Mouse (Mus musculus) mouse embryonic stem cell (cell line): Measurements from ENCODE around the gene Dpm1.

ENCODE experiments used
- in situ Hi-C, 2 experiments: fragments of 300-500 bp; cut with MboI; formaldehyde crosslinking; loops; 1 replicate in 1 of 2; 3 replicates in 1 of 2; pipeline ENCODE4 v1.14.3; 2019 to 2020; ENCODE audit warnings: low sequenced_read_pairs in 2 of 2, low pct_unique_long_range_greater_than_20kb in 1 of 2, mixed read lengths in 1 of 2; ENCODE audit not compliant: unreplicated experiment in 1 of 2

The Dpm1 gene

GRCm38 (mm10) chr2:168233286-168233685 is 2.9 kb upstream of the Dpm1 start:
- in situ Hi-C loops, result no loop called here

- in situ Hi-C loops, result no loop called here
Observed at GRCm38 (mm10) chr2:168231471-168231829, 1.1 kb upstream of the Dpm1 start.

- in situ Hi-C loops, result no loop called here
Observed at GRCm38 (mm10) chr2:168230773-168231470, 531 bp upstream of the Dpm1 start.

GRCm38 (mm10) chr2:168229116-168230025 is 1.0 kb downstream of the Dpm1 start:
- in situ Hi-C loops, result no loop called here

GRCm38 (mm10) chr2:168223326-168223725 is 7.1 kb downstream of the Dpm1 start:
- in situ Hi-C loops, result no loop called here

- in situ Hi-C loops, result no loop called here
Observed at GRCm38 (mm10) chr2:168213788-168214397, 16.5 kb downstream of the Dpm1 start.

GRCm38 (mm10) chr2:168207883-168208282 is 22.5 kb downstream of the Dpm1 start:
- in situ Hi-C loops, result loop anchor here in 1 of 2 experiments (5.0 kb wide), 1 partner anchor 81 kb away; no protein-coding TSS in a partner anchor

- in situ Hi-C loops, result loop anchor here in 1 of 2 experiments (5.0 kb wide), 1 partner anchor 80 kb away; no protein-coding TSS in a partner anchor
Observed at GRCm38 (mm10) chr2:168206725-168207644, 23.4 kb downstream of the Dpm1 start, which contains the start of gene Adnp. TSS of gene Adnp (minus strand) at chr2:168207112.

- in situ Hi-C loops, result loop anchor here in 1 of 2 experiments (5.0 kb wide), 1 partner anchor 79 kb away; no protein-coding TSS in a partner anchor
Observed at GRCm38 (mm10) chr2:168205681-168206631, 24.4 kb downstream of the Dpm1 start.

GRCm38 (mm10) chr2:168205265-168205664 is 25.1 kb downstream of the Dpm1 start:
- in situ Hi-C loops, result loop anchor here in 1 of 2 experiments (5.0 kb wide), 1 partner anchor 78 kb away; no protein-coding TSS in a partner anchor

- in situ Hi-C loops, result no loop called here
Observed at GRCm38 (mm10) chr2:168204476-168204999, 25.9 kb downstream of the Dpm1 start.

- in situ Hi-C loops, result no loop called here
Observed at GRCm38 (mm10) chr2:168200014-168200691, 30.2 kb downstream of the Dpm1 start.

- in situ Hi-C loops, result no loop called here
Observed at GRCm38 (mm10) chr2:168199476-168199875, 30.9 kb downstream of the Dpm1 start.

GRCm38 (mm10) chr2:168198421-168198820 is 32.0 kb downstream of the Dpm1 start:
- in situ Hi-C loops, result no loop called here

GRCm38 (mm10) chr2:168195721-168196120 is 34.7 kb downstream of the Dpm1 start:
- in situ Hi-C loops, result no loop called here

GRCm38 (mm10) chr2:168193685-168194084 is 36.7 kb downstream of the Dpm1 start:
- in situ Hi-C loops, result no loop called here
